Mouse (Mus musculus) heart, postnatal 4 days (tissue): ENCODE data around the gene Olfr721-ps1. TPM values are rescaled to one million over a fixed set of nuclear protein-coding genes. Genes with fewer than 3 reads are reported as not detected.

Experiments
- DNase-seq: peaks from one replicate; pipeline ENCODE4 v3.0.0; 2021
- total RNA-seq, 2 experiments: library from RNA; stranded (reverse); gene quantifications; 2 replicates each; pipeline ENCODE4 v1.2.3; 2021

The Olfr721-ps1 gene
- total RNA-seq: not detected

- no peak for DNase-seq
Observed at GRCm38 (mm10) chr14:14400998-14401397, at the start of gene Olfr721-ps1. TSS of gene Olfr721-ps1 (plus strand) at chr14:14401298.

- DNase-seq: no peak
Observed at GRCm38 (mm10) chr14:14351721-14352590, 49.1 kb upstream of the Olfr721-ps1 start.

- DNase-seq: no peak
Observed at GRCm38 (mm10) chr14:14352606-14353005, 48.5 kb upstream of the Olfr721-ps1 start.

- no peak for DNase-seq
Observed at GRCm38 (mm10) chr14:14353081-14353732, 47.9 kb upstream of the Olfr721-ps1 start.

- no peak for DNase-seq
Observed at GRCm38 (mm10) chr14:14353740-14354510, 47.2 kb upstream of the Olfr721-ps1 start.

- DNase-seq: no peak
Observed at GRCm38 (mm10) chr14:14354511-14355359, 46.4 kb upstream of the Olfr721-ps1 start.

GRCm38 (mm10) chr14:14355360-14355646 lies 45.8 kb upstream of the Olfr721-ps1 start:
- no peak for DNase-seq

- DNase-seq: no peak
Observed at GRCm38 (mm10) chr14:14395535-14395934, 5.6 kb upstream of the Olfr721-ps1 start.

- no peak for DNase-seq
Observed at GRCm38 (mm10) chr14:14436078-14436658, 35.1 kb downstream of the Olfr721-ps1 start.

Other genes starting within 250 kb of the Olfr721-ps1 start
- gene Olfr720, start 214.5 kb upstream of the Olfr721-ps1 start, total RNA-seq: not detected
- gene Olfr31, start 78.5 kb upstream of the Olfr721-ps1 start, total RNA-seq: under 1 TPM in 1 of 2 experiments, not detected in 1; 0.07 TPM
- gene Il3ra, start 55.0 kb upstream of the Olfr721-ps1 start, total RNA-seq: 1 to 10 TPM; 7.9 to 9.9 TPM